17 mouse cellular contexts compared by ENCODE assay signal in genomic region chr13:45842511-45843055, GRCm38 (mm10).
DNase-seq lines count a peak whose midpoint lies in the region; TF ChIP-seq lines count a peak whose summit lies in the region.
"Had no signal": no experiment of that assay in that cellular context is flagged by ENCODE, and none has a peak within 500 bp of the region (broad histone marks: within the 10 kb centered on the region; RNA-seq: fewer than 3 reads in every experiment).

No protein-coding gene starts in this region.

- peaks cover 2% of the 10 kb centered on the region; the same call in 1 of the 2 replicates for H3K36me3 ChIP-seq in heart, adult 2 months (ENCODE audit: control insufficient read depth, insufficient read depth, low read length)
- no peaks in the 10 kb centered on the region for H3K36me3 ChIP-seq in ES-E14 (ENCODE audit: control insufficient read depth, insufficient read depth, low read length, poor library complexity, severe bottlenecking)
- H3K36me3 ChIP-seq: embryonic facial prominence, embryonic 13.5 days; forebrain, embryonic 12.5 days; hindbrain, embryonic 12.5 days; intestine, embryonic 15.5 days had no signal

- 62% methylated on average over 5 of the region's 5 CpGs for WGBS in heart, adult 2 months

- TF ChIP-seq CTCF in heart, adult 2 months (IDR thresholded peaks at IDR 0.05) = no peak

- no peak overlapping the region for H3K4me3 ChIP-seq in heart, adult 2 months
- no peak overlapping the region for H3K4me3 ChIP-seq in ES-E14 (ENCODE audit: insufficient read depth in 1 of 2, low read depth in 1 of 2, low read length in 2 of 2, poor library complexity in 1 of 2, severe bottlenecking in 1 of 2)
- H3K4me3 ChIP-seq: embryonic facial prominence, embryonic 13.5 days; forebrain, embryonic 12.5 days; hindbrain, embryonic 12.5 days; intestine, embryonic 15.5 days had no signal

- TF ChIP-seq POLR2A in heart, adult 2 months (IDR thresholded peaks at IDR 0.05; ENCODE audit: insufficient read depth, low read depth, low read length) = no peak

- H3K4me1 ChIP-seq in heart, adult 2 months (ENCODE audit: control insufficient read depth, insufficient read depth, low read length) = peaks cover 4% of the 10 kb centered on the region; the same call in 1 of the 2 replicates
- no peaks in the 10 kb centered on the region for H3K4me1 ChIP-seq in ES-E14 (ENCODE audit: control insufficient read depth in 2 of 2, insufficient read depth in 2 of 2, low read length in 2 of 2, poor library complexity in 1 of 2)
- H3K4me1 ChIP-seq: forebrain, embryonic 12.5 days; hindbrain, embryonic 12.5 days; intestine, embryonic 15.5 days had no signal

- in situ Hi-C loops in ES-E14 (cut with MboI; ENCODE audit: low sequenced_read_pairs in 2 of 2, unreplicated experiment in 2 of 2) = no loop called here

- intact Hi-C loops in heart, adult 2 months (cut with DNase I) = no loop called here

- H3K27me3 ChIP-seq in heart, adult 2 months (ENCODE audit: control insufficient read depth, insufficient read depth, low read length) = no peaks in the 10 kb centered on the region
- H3K27me3 ChIP-seq: embryonic facial prominence, embryonic 13.5 days; forebrain, embryonic 12.5 days; hindbrain, embryonic 12.5 days; intestine, embryonic 15.5 days had no signal

- no peaks in the 10 kb centered on the region for H3K9me3 ChIP-seq in ES-E14 (ENCODE audit: control insufficient read depth, insufficient read depth, low read depth, low read length)
- H3K9me3 ChIP-seq: embryonic facial prominence, embryonic 13.5 days; forebrain, embryonic 12.5 days; hindbrain, embryonic 12.5 days; intestine, embryonic 15.5 days had no signal

- H3K9ac ChIP-seq in heart, adult 2 months (ENCODE audit: low read depth, low read length) = no peak overlapping the region
- H3K9ac ChIP-seq in ES-E14 (ENCODE audit: insufficient read depth, low read depth, low read length, poor library complexity, severe bottlenecking) = no peak overlapping the region
- H3K9ac ChIP-seq: embryonic facial prominence, embryonic 13.5 days; forebrain, embryonic 12.5 days; hindbrain, embryonic 12.5 days; intestine, embryonic 15.5 days had no signal

- DNase-seq in cerebellum, postnatal 25 days = peak; percentile 22 to 36
- DNase-seq in cerebellum, adult 9-10 months = no peak
- DNase-seq in heart, adult 11 months = peak; percentile 59
- DNase-seq in heart, adult 2 months = no peak
- DNase-seq in ES-E14 (ENCODE audit: low read depth, low spot score) = no peak
- peak; percentile 66 for DNase-seq in brain, adult 2 months (ENCODE audit: low read depth, low spot score)
- DNase-seq in thymus, adult 18-20 months = no peak
- DNase-seq: adrenal gland, adult 8-10 months; adrenal gland, postnatal 36 days; cerebellum, adult 11 months; heart, postnatal 10 days; heart, postnatal 4 days; kidney, adult 9 months had no signal

- no peak overlapping the region for H3K27ac ChIP-seq in heart, adult 2 months
- H3K27ac ChIP-seq in ES-E14 (ENCODE audit: insufficient read depth, low read depth, low read length, poor library complexity, severe bottlenecking) = 0 out of 2 replicates have a peak overlapping the region, but pooled peaks have one; percentile 22
- H3K27ac ChIP-seq: embryonic facial prominence, embryonic 13.5 days; forebrain, embryonic 12.5 days; hindbrain, embryonic 12.5 days; intestine, embryonic 15.5 days had no signal

- no peaks in the 10 kb centered on the region for H3K79me2 ChIP-seq in heart, adult 2 months (replicated peaks; ENCODE audit: control insufficient read depth, insufficient read depth, low read length)

- no peak for TF ChIP-seq EP300 in heart, adult 2 months (IDR thresholded peaks at IDR 0.05; ENCODE audit: insufficient read depth, low read depth, low read length)

TF ChIP-seq in ES-E14, 5 proteins besides CTCF, POLR2A, EP300 and RAD21:
- TF ChIP-seq MAFK (IDR thresholded peaks at IDR 0.05; ENCODE audit: insufficient read depth, low read depth, low read length) (no peak), HCFC1 (IDR thresholded peaks at IDR 0.05; ENCODE audit: borderline replicate concordance, insufficient read depth, low read length) (no peak), ZC3H11A (IDR thresholded peaks at IDR 0.05; ENCODE audit: borderline replicate concordance, low read depth, low read length) (no peak), ZNF384 (IDR thresholded peaks at IDR 0.05; ENCODE audit: low read depth, low read length) (no peak), CHD2 (IDR thresholded peaks at IDR 0.05; ENCODE audit: low read depth, low read length) (no peak)

Comparison
In these comparisons a context has a peak if more than half of its experiments do, and no peak if none do; other contexts are left out.
1. DNase-seq: peak in cerebellum, postnatal 25 days (2 of 2), heart, adult 11 months (single experiment) and brain, adult 2 months (single experiment); none in cerebellum, adult 9-10 months (single experiment), heart, adult 2 months (0 of 2), ES-E14 (single experiment) and thymus, adult 18-20 months (0 of 2).